In the genomic region with DNA sequence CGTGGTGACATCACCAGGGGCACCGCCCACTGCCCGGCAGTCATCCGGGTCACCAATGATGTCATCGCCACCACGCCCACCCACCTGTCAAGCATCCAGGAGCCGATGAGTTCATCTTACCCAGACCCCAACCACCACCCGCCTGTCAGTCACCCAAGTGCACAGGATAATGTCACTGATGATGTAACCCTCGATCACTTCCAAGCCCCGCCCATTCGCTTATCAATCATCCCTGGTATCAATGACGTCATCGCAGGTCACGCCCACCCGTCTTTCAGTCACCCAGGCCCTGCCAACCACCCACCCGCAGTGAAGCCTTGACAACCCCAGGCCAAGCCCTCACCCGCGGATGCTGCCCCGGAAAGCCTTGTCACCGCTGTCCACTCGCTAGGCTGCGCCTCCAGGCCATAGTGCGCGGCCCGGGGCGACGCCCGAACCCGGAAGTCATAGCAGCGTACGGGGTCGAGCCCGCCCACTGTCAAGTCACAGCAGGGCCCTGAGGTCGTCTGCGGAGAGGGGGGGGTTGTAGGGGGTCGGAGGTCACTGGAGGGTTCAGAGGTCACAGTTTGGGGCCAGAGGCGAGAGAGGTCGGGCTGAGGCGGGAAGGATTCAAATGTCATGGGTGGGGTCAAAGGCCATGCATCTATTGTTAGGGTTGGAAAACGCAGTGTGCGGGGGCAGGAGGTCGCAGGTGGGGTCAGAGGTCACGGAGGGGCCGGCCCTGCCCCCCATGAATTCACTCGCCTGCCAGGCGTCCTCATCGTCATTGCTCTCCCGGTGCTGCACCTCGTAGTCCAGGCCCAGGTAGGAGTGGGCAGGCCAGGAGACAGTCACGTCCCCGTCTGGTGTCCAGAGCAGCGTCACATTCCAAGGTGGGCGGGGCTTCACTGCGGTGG, we compare ENCODE assay signal across 8 mouse cellular contexts. TPM values are rescaled to one million over a fixed set of nuclear protein-coding genes. Genes with fewer than 3 reads are reported as not detected.
DNase-seq lines count a peak whose midpoint lies in the region; ATAC-seq and TF ChIP-seq lines count a peak whose summit lies in the region.

No protein-coding gene starts in this region.

- peaks cover 50% of the 10 kb centered on the region for H3K9me3 ChIP-seq in kidney, embryonic 14.5 days (ENCODE audit: control insufficient read depth, low read length)
- peaks cover 47% of the 10 kb centered on the region for H3K9me3 ChIP-seq in liver, embryonic 11.5 days (ENCODE audit: control insufficient read depth, low read length)

- H3K9ac ChIP-seq in kidney, embryonic 14.5 days (ENCODE audit: low read depth, low read length), result no peak overlapping the region
- H3K9ac ChIP-seq in liver, embryonic 11.5 days (ENCODE audit: low read depth, low read length), result no peak overlapping the region

- H3K27me3 ChIP-seq in kidney, embryonic 14.5 days (ENCODE audit: control insufficient read depth, insufficient read depth, low read length), result no peaks in the 10 kb centered on the region
- no peaks in the 10 kb centered on the region for H3K27me3 ChIP-seq in liver, embryonic 11.5 days (replicated peaks; ENCODE audit: control insufficient read depth, insufficient read depth, low read length)

- no peak for ATAC-seq in kidney, embryonic 14.5 days (ENCODE audit: low FRiP score, low TSS enrichment)
- no peak for ATAC-seq in liver, embryonic 11.5 days (replicated peaks; ENCODE audit: low FRiP score)

- no peak overlapping the region for H3K27ac ChIP-seq in bone marrow macrophage, adult 2 months (ENCODE audit: insufficient read depth, low read depth, low read length)
- H3K27ac ChIP-seq in kidney, embryonic 14.5 days (ENCODE audit: low read depth, low read length), result peak overlapping the region; percentile 95; the same call in 1 of the 2 replicates
- peak overlapping the region; percentile 93 for H3K27ac ChIP-seq in liver, embryonic 11.5 days (ENCODE audit: low read depth, low read length)

- WGBS in kidney, embryonic 14.5 days, result 85% methylated on average over 54 of the region's 54 CpGs
- WGBS in liver, embryonic 11.5 days, result 72% methylated on average over 54 of the region's 54 CpGs

- peak overlapping the region; percentile 26; the same call in 1 of the 2 replicates for H3K4me2 ChIP-seq in kidney, embryonic 14.5 days (replicated peaks; ENCODE audit: low read depth, low read length)
- peak overlapping the region; percentile 69 for H3K4me2 ChIP-seq in liver, embryonic 11.5 days

- intact Hi-C loops in gastrocnemius, postnatal 14 days (cut with DNase I; ENCODE audit: low total_unique reads), result no loop called here

- no peaks in the 10 kb centered on the region for H3K4me1 ChIP-seq in bone marrow macrophage, adult 2 months (ENCODE audit: control insufficient read depth, insufficient read depth, low read length)
- no peaks in the 10 kb centered on the region for H3K4me1 ChIP-seq in kidney, embryonic 14.5 days (ENCODE audit: control insufficient read depth, insufficient read depth, low read length)
- H3K4me1 ChIP-seq in liver, embryonic 11.5 days (replicated peaks; ENCODE audit: control insufficient read depth, insufficient read depth, low read length), result no peaks in the 10 kb centered on the region

- H3K36me3 ChIP-seq in kidney, embryonic 14.5 days (ENCODE audit: control insufficient read depth, insufficient read depth, low read length), result no peaks in the 10 kb centered on the region; the same call in 1 of the 2 replicates
- H3K36me3 ChIP-seq in liver, embryonic 11.5 days (ENCODE audit: control insufficient read depth, insufficient read depth, low read length), result peaks cover 26% of the 10 kb centered on the region

- peak; percentile 43 for DNase-seq in ovary, postnatal 36 days (ENCODE audit: low spot score)
- no peak for DNase-seq in ovary, adult 18-20 months (ENCODE audit: low spot score)
- DNase-seq in gastrocnemius, postnatal 14 days, result peak; percentile 32
- DNase-seq in liver, embryonic 11.5 days (ENCODE audit: low spot score), result peak; percentile 41
- DNase-seq in right cerebral cortex, postnatal 4 days, result peak; percentile 67
- no peak for DNase-seq in c-Kit-positive CD71-positive TER-119-positive erythroid progenitor cells, embryonic 14.5 days (ENCODE audit: low spot score)

- peak overlapping the region; percentile 76 for H3K4me3 ChIP-seq in bone marrow macrophage, adult 2 months (ENCODE audit: insufficient read depth, low read length)
- H3K4me3 ChIP-seq in kidney, embryonic 14.5 days (ENCODE audit: low read length), result peak overlapping the region; percentile 62
- H3K4me3 ChIP-seq in liver, embryonic 11.5 days (ENCODE audit: low read depth, low read length), result peak overlapping the region; percentile 65

- TF ChIP-seq POLR2A in bone marrow macrophage, adult 2 months (IDR thresholded peaks at IDR 0.05; ENCODE audit: borderline replicate concordance, low read depth, low read length), result no peak

- no peak for TF ChIP-seq CTCF in bone marrow macrophage, adult 2 months (IDR thresholded peaks at IDR 0.05; ENCODE audit: low read depth, low read length)

RNA-seq across cellular contexts. Expression of a gene that starts 2.9 kb away (rescaled TPM):
- 74.3 and 77.8 TPM in 2 replicates for polyA plus RNA-seq in bone marrow macrophage, adult 2 months (2012; ENCODE audit: insufficient read depth, insufficient read length, missing spikeins)
- 1 to 10 TPM; 8.0 to 8.5 TPM for total RNA-seq in gastrocnemius, postnatal 14 days (2021)
- polyA plus RNA-seq in kidney, embryonic 14.5 days (2014; fragmentation: Nextera tagmentation; extraction: Ambion mirVana), result 11.0 and 11.4 TPM in 2 replicates
- polyA plus RNA-seq in liver, embryonic 11.5 days (2014; fragmentation: Nextera tagmentation; extraction: Ambion mirVana), result 6.9 and 7.5 TPM in 2 replicates

Comparison
In these comparisons a context has a peak if more than half of its experiments do, and no peak if none do; other contexts are left out.
1. DNase-seq: peak in ovary, postnatal 36 days (single experiment), gastrocnemius, postnatal 14 days (single experiment), liver, embryonic 11.5 days (single experiment) and right cerebral cortex, postnatal 4 days (single experiment); none in ovary, adult 18-20 months (single experiment) and c-Kit-positive CD71-positive TER-119-positive erythroid progenitor cells, embryonic 14.5 days (single experiment).
2. Peak in every context shown above with its lines, with median percentiles within 50 percentile points of each other: H3K4me3 ChIP-seq.